Mouse (Mus musculus) forebrain, postnatal 0 days (tissue): ENCODE results near the gene Add1. TPM values are rescaled to one million over a fixed set of nuclear protein-coding genes. Genes with fewer than 3 reads are reported as not detected.

Experiments
- ATAC-seq: fragments of 200-750 bp; cut with Nextera tagmentation; 2 replicates; pipeline ENCODE4 v1.8.0; 2017; ENCODE audit warnings: mild to moderate bottlenecking, moderate library complexity
- DNase-seq: peaks from one replicate; pipeline ENCODE4 v3.0.0-alpha.2; 2015
- H3K27ac ChIP-seq: fragments of 300-500 bp; sonication (generic); 2 replicates; pipeline ENCODE4 v1.5.1; 2014; ENCODE audit warnings: low read depth, mild to moderate bottlenecking, antibody characterized with exemption, low read length, moderate library complexity, mixed read lengths
- H3K27me3 ChIP-seq: fragments of 300-500 bp; sonication (generic); 2 replicates; pipeline ENCODE4 v1.6.1; 2014; ENCODE audit warnings: mild to moderate bottlenecking, low read length, mixed read lengths; ENCODE audit not compliant: insufficient read depth
- H3K36me3 ChIP-seq: fragments of 300-500 bp; sonication (generic); 2 replicates; pipeline ENCODE4 v1.6.1; 2014; ENCODE audit warnings: mild to moderate bottlenecking, moderate library complexity; ENCODE audit not compliant: insufficient read depth
- H3K4me1 ChIP-seq: fragments of 300-500 bp; sonication (generic); 2 replicates; pipeline ENCODE4 v1.6.1; 2014; ENCODE audit warnings: antibody characterized with exemption; ENCODE audit not compliant: insufficient read depth
- H3K4me2 ChIP-seq: fragments of 300-500 bp; sonication (generic); 2 replicates; pipeline ENCODE4 v1.6.1; 2014; ENCODE audit warnings: low read depth, mild to moderate bottlenecking, moderate library complexity
- H3K4me3 ChIP-seq: fragments of 300-500 bp; sonication (generic); 2 replicates; pipeline ENCODE4 v1.5.1; 2014; ENCODE audit warnings: low read depth, low read length, mixed read lengths
- H3K9ac ChIP-seq: fragments of 300-500 bp; sonication (generic); 2 replicates; pipeline ENCODE4 v1.6.1; 2014; ENCODE audit warnings: mild to moderate bottlenecking
- H3K9me3 ChIP-seq: fragments of 300-500 bp; sonication (generic); 2 replicates; pipeline ENCODE4 v1.6.1; 2016; ENCODE audit warnings: low read length
- CTCF ChIP-seq: sonication (generic); IDR thresholded peaks from 2 replicates; pipeline ENCODE4 v1.5.1; 2016; ENCODE audit warnings: antibody characterized with exemption, control low read depth, low read depth
- WGBS: fragments of 180-500 bp; shearing (Covaris S2); extraction: QIAGEN DNeasy Blood & Tissue Kit; methylation state at CpG from one replicate; pipeline ENCODE4 v1.1.7; 2014; 5-methylcytosine and 5-hydroxymethylcytosine counted together
- polyA plus RNA-seq: library from polyadenylated mRNA; unstranded; fragments of >200 nt; fragmentation: Nextera tagmentation; extraction: Ambion mirVana; gene quantifications from 2 replicates; pipeline ENCODE4 v1.2.1, GENCODE M21; 2015
- total RNA-seq: library from RNA; depleted of rRNA; stranded (reverse); fragments of >200 nt; gene quantifications from 2 replicates; pipeline ENCODE4 v1.2.3, GENCODE M21; 2014

Add1 gene
- total and polyA plus RNA-seq, 2 experiments from 2014 or later, result 175 to 334 TPM

GRCm38 (mm10) chr5:34604576-34604975, 31.1 kb downstream of the Add1 start:
- Histone ChIP-seq H3K36me3 (peaks cover 45% of the 10 kb centered on the region), H3K4me2 (no peak overlapping the region), H3K9ac (no peak overlapping the region), H3K4me1 (no peaks in the 10 kb centered on the region), H3K9me3 (no peaks in the 10 kb centered on the region), H3K4me3 (no peak overlapping the region), H3K27ac (no peak overlapping the region), H3K27me3 (no peaks in the 10 kb centered on the region)
- TF ChIP-seq CTCF, result no peak
- no peak for DNase-seq
- no peak for ATAC-seq
- WGBS, result 97% methylated on average over 5 of the region's 5 CpGs

- Histone ChIP-seq H3K9me3 (no peaks in the 10 kb centered on the region), H3K4me1 (no peaks in the 10 kb centered on the region), H3K36me3 (peaks cover 48% of the 10 kb centered on the region), H3K27ac (no peak overlapping the region), H3K27me3 (no peaks in the 10 kb centered on the region), H3K4me3 (no peak overlapping the region), H3K9ac (no peak overlapping the region), H3K4me2 (no peak overlapping the region)
- DNase-seq, result no peak
- ATAC-seq, result no peak
- WGBS, result 78% methylated on average over 8 of the region's 8 CpGs
- no peak for TF ChIP-seq CTCF
Observed at GRCm38 (mm10) chr5:34607100-34607880, 33.8 kb downstream of the Add1 start.

GRCm38 (mm10) chr5:34608226-34608625, 34.8 kb downstream of the Add1 start:
- no peak for ATAC-seq
- H3K9ac ChIP-seq, result no peak overlapping the region
- no peaks in the 10 kb centered on the region for H3K27me3 ChIP-seq
- no peak overlapping the region for H3K27ac ChIP-seq
- DNase-seq, result no peak
- no peak for TF ChIP-seq CTCF
- no peaks in the 10 kb centered on the region for H3K9me3 ChIP-seq
- H3K36me3 ChIP-seq, result peaks cover 46% of the 10 kb centered on the region
- H3K4me1 ChIP-seq, result no peaks in the 10 kb centered on the region
- WGBS, result 74% methylated on average over 3 of the region's 3 CpGs
- H3K4me2 ChIP-seq, result no peak overlapping the region
- H3K4me3 ChIP-seq, result no peak overlapping the region

GRCm38 (mm10) chr5:34609966-34610365, 36.5 kb downstream of the Add1 start:
- H3K27me3 ChIP-seq, result no peaks in the 10 kb centered on the region
- no peaks in the 10 kb centered on the region for H3K4me1 ChIP-seq
- no peak for ATAC-seq
- H3K27ac ChIP-seq, result no peak overlapping the region
- no peaks in the 10 kb centered on the region for H3K9me3 ChIP-seq
- TF ChIP-seq CTCF, result no peak
- 93% methylated on average over 4 of the region's 4 CpGs for WGBS
- H3K4me3 ChIP-seq, result no peak overlapping the region
- H3K4me2 ChIP-seq, result no peak overlapping the region
- DNase-seq, result no peak
- peaks cover 59% of the 10 kb centered on the region for H3K36me3 ChIP-seq
- no peak overlapping the region for H3K9ac ChIP-seq

- no peak for ATAC-seq
- H3K36me3 ChIP-seq, result peaks cover 70% of the 10 kb centered on the region
- no peak for DNase-seq
- H3K9me3 ChIP-seq, result no peaks in the 10 kb centered on the region
- H3K27ac ChIP-seq, result no peak overlapping the region
- no peaks in the 10 kb centered on the region for H3K27me3 ChIP-seq
- H3K4me3 ChIP-seq, result no peak overlapping the region
- TF ChIP-seq CTCF, result no peak
- H3K4me1 ChIP-seq, result peaks cover 8% of the 10 kb centered on the region; the same call in 1 of the 2 replicates
- H3K4me2 ChIP-seq, result no peak overlapping the region
- H3K9ac ChIP-seq, result no peak overlapping the region
- 97% methylated on average over 2 of the region's 2 CpGs for WGBS
Observed at GRCm38 (mm10) chr5:34632996-34633395, 59.5 kb downstream of the Add1 start.

GRCm38 (mm10) chr5:34633641-34634040, 60.2 kb downstream of the Add1 start:
- H3K4me3 ChIP-seq, result no peak overlapping the region
- no peak overlapping the region for H3K9ac ChIP-seq
- 65% methylated on average over 4 of the region's 4 CpGs for WGBS
- DNase-seq, result no peak
- TF ChIP-seq CTCF, result no peak
- H3K4me2 ChIP-seq, result no peak overlapping the region
- no peaks in the 10 kb centered on the region for H3K27me3 ChIP-seq
- H3K4me1 ChIP-seq, result peaks cover 8% of the 10 kb centered on the region; the same call in 1 of the 2 replicates
- ATAC-seq, result no peak
- H3K36me3 ChIP-seq, result peaks cover 71% of the 10 kb centered on the region
- H3K9me3 ChIP-seq, result no peaks in the 10 kb centered on the region
- no peak overlapping the region for H3K27ac ChIP-seq

- Histone ChIP-seq H3K4me2 (no peak overlapping the region), H3K27ac (no peak overlapping the region), H3K27me3 (no peaks in the 10 kb centered on the region), H3K4me1 (peaks cover 8% of the 10 kb centered on the region; the same call in 1 of the 2 replicates), H3K9ac (no peak overlapping the region), H3K36me3 (peaks cover 69% of the 10 kb centered on the region), H3K4me3 (no peak overlapping the region), H3K9me3 (no peaks in the 10 kb centered on the region)
- no peak for TF ChIP-seq CTCF
- ATAC-seq (no peak), DNase-seq (no peak)
- 92% methylated on average over 13 of the region's 13 CpGs for WGBS
Observed at GRCm38 (mm10) chr5:34634746-34635400, 61.4 kb downstream of the Add1 start.
